Mouse (Mus musculus) G1E (cell line): Measurements from ENCODE around the gene Rbms3. TPM values are rescaled to one million over a fixed set of nuclear protein-coding genes. Genes with fewer than 3 reads are reported as not detected.

Experiments used
- ATAC-seq: 2 replicates; pipeline ENCODE4 v1.8.0; 2016; ENCODE audit warnings: mild to moderate bottlenecking; ENCODE audit not compliant: insufficient number of reproducible peaks, poor library complexity, low FRiP score, severe bottlenecking; ENCODE audit errors: extremely low read depth
- DNase-seq: peaks from one replicate; pipeline ENCODE4 v3.0.0; 2012; ENCODE audit warnings: low spot score
- H3K27me3 ChIP-seq: 2 replicates; pipeline ENCODE4 v1.6.1; 2012; ENCODE audit warnings: mild to moderate bottlenecking, low read length, inconsistent platforms; ENCODE audit not compliant: insufficient read depth
- H3K36me3 ChIP-seq: replicated peaks from 2 replicates; pipeline ENCODE3; 2012; ENCODE audit warnings: mild to moderate bottlenecking, inconsistent platforms
- H3K4me1 ChIP-seq: 2 replicates; pipeline ENCODE4 v1.6.1; 2012; ENCODE audit warnings: low read depth, low read length, inconsistent platforms, mixed read lengths; ENCODE audit not compliant: insufficient read depth
- H3K4me3 ChIP-seq: 2 replicates; pipeline ENCODE4 v1.5.1; 2012; ENCODE audit warnings: low read depth, mild to moderate bottlenecking, inconsistent platforms, low read length, moderate library complexity, mixed read lengths
- H3K9me3 ChIP-seq: replicated peaks from 2 replicates; pipeline ENCODE4 v1.6.1; 2012; ENCODE audit warnings: inconsistent platforms
- CTCF ChIP-seq: IDR thresholded peaks from 2 replicates; pipeline ENCODE4 v1.5.1; 2012; ENCODE audit warnings: low read depth, low read length, inconsistent platforms, mixed read lengths
- GATA1 ChIP-seq: IDR thresholded peaks from 2 replicates; pipeline ENCODE4 v1.6.1; 2012; ENCODE audit warnings: borderline replicate concordance, low read length, inconsistent platforms, mixed read lengths
- GATA2 ChIP-seq: IDR thresholded peaks from 2 replicates; pipeline ENCODE4 v1.6.1; 2012; ENCODE audit warnings: low read depth, low read length, inconsistent platforms, borderline replicate concordance
- POLR2AphosphoS5 ChIP-seq: IDR thresholded peaks from 2 replicates; pipeline ENCODE4 v1.6.1; 2012; ENCODE audit warnings: low read depth, low read length, inconsistent platforms; ENCODE audit not compliant: insufficient replicate concordance
- TAL1 ChIP-seq: conservative IDR thresholded peaks from 2 replicates; pipeline ENCODE4 v1.6.1; 2012; ENCODE audit warnings: low read depth, low read length, inconsistent platforms, mixed read lengths
- polyA plus RNA-seq: library from polyadenylated mRNA; stranded (reverse); fragments of >175 nt; gene quantifications from 2 replicates; pipeline ENCODE4 v1.2.3, GENCODE M21; 2012
- total RNA-seq, 2 experiments: library from RNA; stranded (forward) in 1 of 2; stranded (reverse) in 1 of 2; fragments of 200-1000 nt in 1 of 2; fragments of >200 nt in 1 of 2; fragmentation: Nextera tagmentation in 1 of 2; gene quantifications; 2 replicates each; pipeline ENCODE4 v1.2.3; 2014 to 2017

Gene Rbms3
- total RNA-seq (2014; fragmentation: Nextera tagmentation) (not detected in 2 replicates), total RNA-seq (2017) (0.16 and 0.17 TPM in 2 replicates), polyA plus RNA-seq (not detected in 2 replicates)

- Histone ChIP-seq H3K4me1 (no peaks in the 10 kb centered on the region), H3K9me3 (peaks cover 53% of the 10 kb centered on the region)
- TF ChIP-seq CTCF (no peak), POLR2AphosphoS5 (no peak), GATA1 (no peak), GATA2 (no peak), TAL1 (no peak)
Measured at GRCm38 (mm10) chr9:117629771-117630170, at the start of gene Rbms3. Gene Rbms3, minus strand, starts transcription at chr9:117629913.

DNA sequence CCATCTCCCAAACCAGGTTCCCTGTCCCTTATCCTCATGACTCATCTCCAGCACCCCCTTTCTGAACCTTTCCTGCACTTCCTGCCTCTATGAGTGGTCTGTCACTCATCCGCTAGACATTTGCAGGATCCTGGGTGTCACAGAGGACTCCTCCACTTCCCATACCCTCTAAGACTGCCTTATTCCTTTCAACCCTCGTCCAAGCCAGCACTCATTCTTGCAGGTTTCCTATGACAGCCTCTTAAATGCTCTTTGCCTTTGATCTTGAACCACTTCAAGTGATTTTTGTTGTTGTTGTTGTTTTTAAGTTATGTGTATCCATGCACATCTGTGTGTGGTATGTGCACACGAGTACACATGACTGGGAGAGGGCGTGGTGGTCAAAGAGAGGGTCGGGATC, 43.6 kb upstream of the Rbms3 start:
- DNase-seq (no peak), ATAC-seq (no peak)
- Histone ChIP-seq H3K4me1 (no peaks in the 10 kb centered on the region), H3K36me3 (no peaks in the 10 kb centered on the region), H3K9me3 (peaks cover 65% of the 10 kb centered on the region), H3K4me3 (no peak overlapping the region), H3K27me3 (no peaks in the 10 kb centered on the region)
- TF ChIP-seq GATA2 (no peak), TAL1 (no peak), GATA1 (no peak), CTCF (no peak), POLR2AphosphoS5 (no peak)

More at GRCm38 (mm10) chr9:117629771-117630170, at the start of gene Rbms3:
- no peaks in the 10 kb centered on the region for H3K27me3 ChIP-seq
- no peaks in the 10 kb centered on the region for H3K36me3 ChIP-seq
- ATAC-seq (no peak), DNase-seq (no peak)
- H3K4me3 ChIP-seq, result no peak within 1 kb of the TSS

DNA sequence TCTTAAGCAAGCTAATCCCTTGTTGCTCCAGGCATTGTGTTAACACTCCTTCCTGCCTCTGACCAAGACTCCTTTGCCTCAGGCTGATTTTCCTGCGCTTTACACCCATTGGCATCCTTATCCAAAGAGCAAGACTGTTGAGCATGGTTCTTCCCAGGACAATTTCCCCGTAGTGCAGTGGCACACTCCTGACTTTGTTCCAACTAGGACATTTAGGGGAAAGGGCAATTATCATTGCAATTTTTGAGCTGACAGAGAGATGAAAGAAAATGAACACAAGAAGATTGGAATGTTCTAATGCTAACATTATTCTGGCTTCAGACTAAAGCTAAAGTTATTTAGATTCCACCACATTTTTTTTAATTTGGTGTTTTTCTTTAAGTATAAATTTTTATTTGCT, 24.9 kb upstream of the Rbms3 start:
- Histone ChIP-seq H3K36me3 (no peaks in the 10 kb centered on the region), H3K27me3 (no peaks in the 10 kb centered on the region), H3K4me1 (no peaks in the 10 kb centered on the region), H3K9me3 (peaks cover 54% of the 10 kb centered on the region), H3K4me3 (no peak overlapping the region)
- DNase-seq (no peak), ATAC-seq (no peak)
- TF ChIP-seq GATA2 (no peak), POLR2AphosphoS5 (no peak), TAL1 (no peak), GATA1 (no peak), CTCF (no peak)

- no peaks in the 10 kb centered on the region for H3K4me1 ChIP-seq
- no peaks in the 10 kb centered on the region for H3K27me3 ChIP-seq
- no peaks in the 10 kb centered on the region for H3K36me3 ChIP-seq
- TF ChIP-seq GATA1, result no peak
- no peak for TF ChIP-seq CTCF
- TF ChIP-seq GATA2, result no peak
- TF ChIP-seq POLR2AphosphoS5, result no peak
- no peak for TF ChIP-seq TAL1
- ATAC-seq (no peak), DNase-seq (no peak)
- H3K9me3 ChIP-seq, result peaks cover 57% of the 10 kb centered on the region
- no peak overlapping the region for H3K4me3 ChIP-seq
Measured at GRCm38 (mm10) chr9:117653641-117654040, 23.9 kb upstream of the Rbms3 start.

GRCm38 (mm10) chr9:117646131-117646530, 16.4 kb upstream of the Rbms3 start:
- TF ChIP-seq CTCF, result no peak
- TF ChIP-seq GATA1, result no peak
- no peak for TF ChIP-seq TAL1
- no peak for TF ChIP-seq POLR2AphosphoS5
- no peak for TF ChIP-seq GATA2

GRCm38 (mm10) chr9:117641090-117641782, 11.5 kb upstream of the Rbms3 start:
- DNase-seq (no peak), ATAC-seq (no peak)
- Histone ChIP-seq H3K27me3 (no peaks in the 10 kb centered on the region), H3K9me3 (peaks cover 68% of the 10 kb centered on the region), H3K4me3 (no peak overlapping the region), H3K4me1 (no peaks in the 10 kb centered on the region), H3K36me3 (no peaks in the 10 kb centered on the region)
- no peak for TF ChIP-seq CTCF
- no peak for TF ChIP-seq TAL1
- no peak for TF ChIP-seq GATA2
- no peak for TF ChIP-seq GATA1
- no peak for TF ChIP-seq POLR2AphosphoS5

More at GRCm38 (mm10) chr9:117646131-117646530, 16.4 kb upstream of the Rbms3 start:
- no peaks in the 10 kb centered on the region for H3K36me3 ChIP-seq
- H3K27me3 ChIP-seq, result no peaks in the 10 kb centered on the region
- no peak overlapping the region for H3K4me3 ChIP-seq
- H3K9me3 ChIP-seq, result peaks cover 58% of the 10 kb centered on the region
- ATAC-seq, result no peak
- H3K4me1 ChIP-seq, result no peaks in the 10 kb centered on the region
- DNase-seq, result no peak
